Mouse (Mus musculus) brain, embryonic 14.5 days (tissue): Measurements from ENCODE around the gene 4930512M02Rik.

Source experiments
- CTCF ChIP-seq: fragments of 200-500 bp; IDR thresholded peaks from 2 replicates; pipeline ENCODE4 v1.5.1; 2012; ENCODE audit warnings: inconsistent platforms, mild to moderate bottlenecking, moderate library complexity, borderline replicate concordance; ENCODE audit not compliant: insufficient read depth, insufficient read length; ENCODE audit errors: extremely low read depth
- POLR2A ChIP-seq: fragments of 200-500 bp; IDR thresholded peaks from 2 replicates; pipeline ENCODE4 v1.6.1; 2012; ENCODE audit warnings: mild to moderate bottlenecking, inconsistent platforms, borderline replicate concordance; ENCODE audit not compliant: poor library complexity, insufficient read depth, insufficient read length, severe bottlenecking; ENCODE audit errors: extremely low read depth

DNA sequence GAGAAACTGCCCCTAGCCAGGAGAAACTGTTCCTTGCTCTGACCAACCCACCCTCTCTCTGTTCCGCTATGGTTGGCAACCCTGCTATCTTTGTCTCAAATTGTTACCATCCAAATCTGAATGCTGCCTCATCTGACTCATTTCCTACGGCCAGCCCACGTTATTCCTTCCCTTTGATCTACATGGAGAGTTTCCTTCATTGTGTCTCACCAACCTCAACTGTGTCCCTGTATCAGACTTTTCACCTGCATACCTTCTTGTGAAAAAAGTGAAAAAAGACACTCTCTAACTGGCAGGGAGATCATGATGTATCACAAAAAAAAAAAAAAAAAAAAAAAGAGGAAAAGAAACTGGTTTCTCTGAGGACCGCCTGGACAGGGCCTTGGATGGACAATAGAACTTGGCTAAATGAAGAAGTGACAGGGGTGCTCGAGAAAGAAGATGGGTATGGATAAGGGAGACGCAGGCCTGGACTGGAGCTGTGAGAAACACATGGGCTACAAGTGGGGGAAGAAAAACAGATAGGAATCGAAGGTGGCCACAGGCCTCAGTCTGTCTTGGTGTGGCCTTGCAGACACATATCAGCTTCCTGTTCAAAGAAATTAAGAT, 80.6 kb downstream of the 4930512M02Rik start:
- no peak for TF ChIP-seq POLR2A
- TF ChIP-seq CTCF, result no peak
